Mouse (Mus musculus): ENCODE measurements around the gene Trp53.
A peak's percentile ranks its signal among the peaks of the same experiment; 100 is the strongest.
"Not testable (repeated sequence)": the region's sequence is repeated elsewhere in the genome, so short reads cannot be mapped to it uniquely, and the experiment has no call there.

Trp53 gene

GRCm38 (mm10) chr11:69603516-69603915 lies 23.4 kb downstream of the Trp53 start:
- DNase-seq, result no peak

DNA sequence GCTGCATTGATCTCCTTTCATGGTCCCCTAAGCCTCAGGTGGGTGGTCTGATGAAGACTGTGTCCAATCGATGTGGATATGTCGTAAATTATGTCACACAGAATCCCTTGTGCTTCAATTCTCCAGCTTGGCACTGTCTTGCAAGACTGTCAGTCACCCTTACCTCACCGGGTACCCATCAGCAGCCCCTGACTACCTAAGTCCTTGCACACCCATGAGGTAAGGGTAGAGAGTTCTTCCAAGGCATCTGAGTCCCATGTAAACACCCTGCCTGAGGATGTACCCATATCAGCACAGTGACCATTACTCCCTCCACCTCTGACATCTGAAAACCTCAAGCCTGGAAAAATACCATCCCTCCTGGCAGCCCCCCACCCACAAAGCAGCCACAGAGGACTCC lies 24.2 kb downstream of the Trp53 start:
- no peak for DNase-seq

- DNase-seq, result peak; percentile 36
Measured at GRCm38 (mm10) chr11:69604795-69605664, 24.9 kb downstream of the Trp53 start.

GRCm38 (mm10) chr11:69605726-69606490 lies 25.7 kb downstream of the Trp53 start, which contains the start of gene Atp1b2:
TSS of gene Atp1b2 (minus strand) at chr11:69605942.
- peak; percentile 83 for DNase-seq

DNA sequence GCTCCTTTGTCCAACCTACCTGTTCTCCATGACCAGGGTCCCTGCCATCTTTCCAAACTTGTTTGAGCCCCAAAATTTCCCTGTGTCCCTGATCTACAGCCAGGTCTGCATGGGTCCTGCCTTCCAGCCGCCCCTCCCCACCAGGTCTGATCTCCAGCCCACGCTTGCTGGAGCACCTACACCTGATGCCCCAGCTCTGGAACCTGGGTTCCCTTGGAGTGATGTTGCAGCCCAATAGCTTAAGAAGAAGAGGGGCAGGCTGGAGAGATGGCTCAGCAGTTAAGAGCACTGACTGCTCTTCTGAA lies 26.3 kb downstream of the Trp53 start:
- no peak for DNase-seq

DNA sequence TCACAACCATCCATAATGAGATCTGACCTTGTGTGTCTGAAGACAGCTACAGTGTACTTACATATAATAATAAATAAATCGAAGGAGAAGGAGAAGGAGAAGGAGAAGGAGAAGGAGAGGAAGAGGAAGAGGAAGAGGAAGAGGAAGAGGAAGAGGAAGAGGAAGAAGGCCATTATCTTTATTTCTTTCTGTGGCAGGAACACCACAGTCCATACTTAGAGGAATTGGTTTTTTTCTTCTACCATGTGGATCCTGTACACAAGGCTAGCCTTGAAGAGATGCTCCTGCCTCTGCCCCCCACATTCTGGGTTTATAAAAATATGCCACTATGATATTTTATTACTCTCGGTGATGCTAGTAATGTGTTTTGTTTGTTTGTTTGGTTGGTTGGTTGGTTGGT lies 26.7 kb downstream of the Trp53 start:
- no peak for DNase-seq

DNA sequence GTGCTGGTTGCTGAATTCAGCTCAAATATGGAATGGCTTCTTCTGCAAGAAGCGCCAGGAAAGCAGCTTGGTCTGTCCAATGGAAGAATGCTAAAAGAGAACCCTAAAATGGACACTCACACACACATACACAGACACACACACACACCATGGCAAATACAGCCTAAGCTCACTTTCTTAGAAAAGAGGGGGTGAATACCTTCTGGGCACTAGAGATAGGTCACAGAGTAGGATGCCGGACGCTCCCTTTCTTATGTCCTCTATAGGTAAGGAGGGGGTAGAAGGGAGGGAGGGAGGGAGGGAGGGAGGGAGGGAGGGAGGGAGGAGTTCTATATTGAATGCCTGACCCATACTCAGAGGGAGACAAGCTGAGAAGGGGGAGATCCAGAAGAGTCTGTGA lies 28.4 kb downstream of the Trp53 start:
- no peak for DNase-seq

GRCm38 (mm10) chr11:69609416-69609815 lies 29.3 kb downstream of the Trp53 start:
- DNase-seq, result no peak

- DNase-seq, result no peak
Measured at GRCm38 (mm10) chr11:69610899-69611298, 30.7 kb downstream of the Trp53 start.

GRCm38 (mm10) chr11:69613553-69614256 lies 33.5 kb downstream of the Trp53 start:
- DNase-seq, result peak; percentile 71

- not testable (repeated sequence) for DNase-seq
Measured at GRCm38 (mm10) chr11:69614257-69614588, 34.1 kb downstream of the Trp53 start.

GRCm38 (mm10) chr11:69616781-69617180 lies 36.6 kb downstream of the Trp53 start:
- no peak for DNase-seq

DNA sequence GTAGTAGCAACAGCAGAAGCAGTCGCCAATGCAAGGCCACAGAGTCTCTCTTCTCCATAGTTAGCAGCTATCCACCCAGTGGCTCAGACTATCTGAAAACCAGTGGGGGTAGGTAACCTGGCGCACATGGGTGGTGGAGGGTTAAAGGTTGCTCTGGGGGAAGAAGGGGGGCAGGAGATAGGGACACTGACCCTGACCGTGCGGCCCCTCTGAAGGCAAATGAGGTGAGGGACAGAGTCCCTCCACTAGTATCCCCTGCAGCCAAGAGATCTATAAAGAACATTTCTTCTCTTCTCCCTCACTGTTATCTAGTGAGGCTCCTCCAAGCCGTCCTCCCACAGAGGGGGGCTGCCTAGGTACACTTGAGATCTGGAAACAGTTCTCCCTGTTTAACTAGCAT lies 37.6 kb downstream of the Trp53 start, which contains the start of gene Shbg:
TSS of gene Shbg (minus strand) at position 101 of the 400 bp plus-strand sequence.
- no peak for DNase-seq

DNA sequence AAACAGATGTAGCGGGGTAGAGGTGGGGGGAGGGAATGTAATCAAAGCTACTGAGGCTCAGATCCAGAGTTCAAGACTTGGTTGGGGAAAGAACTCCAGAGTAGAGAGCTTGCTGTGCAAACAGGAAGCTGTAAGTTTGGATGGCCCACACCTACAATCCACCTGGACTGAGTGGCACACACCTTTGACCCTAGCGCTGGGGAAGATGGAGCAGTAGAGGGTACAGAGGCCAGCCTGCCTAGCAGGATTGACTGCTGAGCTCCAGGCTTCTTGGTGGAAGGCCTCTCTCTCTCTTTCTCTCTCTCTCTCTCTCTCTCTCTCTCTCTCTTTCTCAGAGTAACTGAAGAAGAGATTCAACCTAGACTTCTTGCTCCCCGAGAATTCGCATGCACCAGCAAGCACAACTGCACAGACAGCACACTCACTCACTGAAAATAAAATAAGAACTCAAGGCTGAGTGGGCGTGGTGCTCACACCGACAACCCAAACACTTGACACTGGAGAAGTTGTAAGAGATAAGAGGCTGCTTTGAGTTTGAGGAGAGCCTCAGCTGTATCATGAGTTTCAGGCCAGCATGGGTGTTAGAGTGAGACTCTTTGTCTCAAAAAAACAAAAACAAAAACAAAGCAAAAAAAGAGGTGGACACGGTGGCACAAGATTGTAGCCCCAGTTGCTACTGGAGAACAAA lies 40.4 kb downstream of the Trp53 start:
- DNase-seq, result no peak

DNA sequence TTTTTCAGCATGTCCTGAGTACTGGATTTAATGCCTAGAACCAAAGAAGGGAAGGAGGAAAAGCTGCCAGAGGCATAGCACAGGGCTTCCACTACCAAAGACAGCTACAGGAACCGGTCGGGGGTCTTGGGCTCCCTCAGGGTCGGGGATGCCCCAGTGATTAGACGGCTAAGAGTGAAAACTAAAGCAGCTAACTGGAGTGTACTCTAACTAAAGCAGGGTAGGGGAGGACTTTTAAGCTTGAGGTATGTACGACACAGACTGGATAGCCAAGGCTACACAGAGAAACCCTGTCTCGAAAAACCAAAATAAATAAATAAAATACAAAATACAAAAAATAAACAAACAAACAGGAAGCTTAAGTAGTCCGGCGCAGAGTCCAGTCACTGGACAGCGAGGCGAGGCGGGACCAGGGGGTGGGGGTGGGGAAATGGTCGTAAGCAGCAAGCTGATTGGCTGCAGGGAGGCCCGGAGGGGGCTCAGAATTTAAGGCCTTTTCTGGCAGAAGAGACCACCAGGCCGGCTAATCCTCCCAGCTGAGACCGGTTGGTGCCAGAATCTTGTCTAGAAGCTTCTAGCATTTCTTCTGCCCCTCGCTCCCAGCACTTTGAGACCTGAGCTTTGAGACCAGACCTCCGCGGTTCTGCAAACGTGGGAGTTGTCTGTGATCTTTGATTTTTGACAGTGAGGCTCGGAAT lies 41.6 kb downstream of the Trp53 start, which contains the start of gene Sat2:
TSS of gene Sat2 (plus strand) at position 454 of the 698 bp plus-strand sequence.
- DNase-seq, result no peak

GRCm38 (mm10) chr11:69622406-69622805 lies 42.2 kb downstream of the Trp53 start:
- DNase-seq, result no peak

- no peak for DNase-seq
Measured at GRCm38 (mm10) chr11:69623006-69623405, 42.8 kb downstream of the Trp53 start.

- DNase-seq, result not testable (repeated sequence)
Measured at GRCm38 (mm10) chr11:69624339-69624738, 44.2 kb downstream of the Trp53 start.

DNA sequence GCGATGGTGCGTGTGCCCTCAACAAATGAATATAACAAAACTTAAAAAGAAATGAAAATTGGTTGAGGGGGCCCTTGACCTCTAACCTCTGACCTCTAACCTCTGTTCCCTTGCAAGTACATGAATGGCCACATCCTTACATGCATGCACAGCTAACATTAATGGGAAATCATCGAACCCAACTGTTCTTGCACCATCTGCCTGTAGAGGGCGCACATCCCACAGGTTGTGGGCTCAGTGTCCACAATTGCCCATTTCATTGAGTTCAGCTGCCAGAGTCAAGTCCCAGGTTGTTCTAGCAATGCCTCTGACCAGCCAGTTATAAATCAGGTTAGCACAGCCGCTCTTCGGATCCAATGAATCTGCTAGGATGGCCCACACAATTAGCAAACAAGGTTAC lies 48.1 kb downstream of the Trp53 start:
- DNase-seq, result peak; percentile 69

- DNase-seq, result no peak
Measured at GRCm38 (mm10) chr11:69629802-69630201, 49.6 kb downstream of the Trp53 start.

GRCm38 (mm10) chr11:69632284-69633089 lies 52.3 kb downstream of the Trp53 start, which contains the start of gene Fxr2:
TSS of gene Fxr2 (plus strand) at chr11:69632990.
- DNase-seq, result peak; percentile 100

Data from right cerebral cortex, adult 18-20 months (tissue).